Mouse (Mus musculus): Measurements from ENCODE around the gene Gm29427.

Gm29427 gene

DNA sequence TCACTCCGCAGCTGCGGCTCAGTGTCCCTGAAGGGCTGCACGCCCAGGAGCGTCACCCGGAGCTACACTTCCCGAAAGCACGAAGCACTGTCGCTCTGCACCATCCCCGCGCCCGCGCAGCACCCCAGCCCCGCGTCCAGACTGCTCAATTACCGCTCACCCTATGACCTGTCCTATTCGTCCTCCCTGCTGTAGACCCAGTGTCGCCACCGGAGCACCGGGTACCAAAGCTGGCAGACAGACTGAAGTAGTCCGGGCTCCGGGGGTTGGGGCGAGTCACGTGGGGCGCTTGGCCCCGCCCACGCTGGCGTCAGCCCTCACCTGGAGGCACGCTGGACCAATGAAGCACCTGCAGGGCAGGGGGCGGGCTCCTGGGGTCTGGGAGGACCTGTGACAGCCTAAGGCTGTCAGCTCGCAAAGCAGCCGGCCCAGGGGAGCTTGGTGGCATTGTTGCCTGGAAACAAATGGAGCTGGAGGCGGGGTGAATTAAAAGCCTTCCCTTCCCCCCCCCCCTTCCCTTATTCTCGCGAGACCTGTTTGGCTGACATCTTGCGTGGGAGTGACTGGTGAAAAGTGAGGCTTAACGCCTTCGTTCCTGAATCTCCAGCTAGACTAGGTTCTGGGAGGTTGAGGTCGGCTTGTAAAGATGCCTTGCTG lies at the start of gene Gm29427:
Gm29427 (minus strand) TSS at position 239 of the 657 bp plus-strand sequence.
- DNase-seq (ENCODE audit: extremely low read depth, low read depth) = peak; percentile 86

DNA sequence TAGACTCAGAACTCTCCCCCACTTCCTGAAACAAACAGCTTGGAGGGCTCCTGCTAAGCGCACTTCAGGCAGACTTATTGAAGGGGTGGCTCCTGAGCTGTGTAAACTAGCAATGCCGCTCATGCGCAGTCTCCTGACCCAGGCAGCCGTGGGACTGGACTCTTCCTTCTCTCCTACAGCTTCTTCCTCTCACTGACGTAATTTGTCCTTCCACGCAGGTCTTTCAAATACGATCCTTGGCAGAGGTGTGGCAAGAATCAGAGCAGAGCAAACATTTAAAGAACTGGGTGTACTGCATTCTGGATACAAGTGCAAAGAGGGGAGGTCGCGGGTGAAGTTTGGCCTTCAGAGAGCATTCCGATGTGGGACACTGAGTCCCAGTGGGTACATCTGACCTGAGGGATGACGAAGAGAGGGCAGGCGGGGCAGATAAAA lies 48.4 kb upstream of the Gm29427 start:
- no peak for DNase-seq (ENCODE audit: extremely low read depth, low read depth)

GRCm38 (mm10) chr1:130762045-130762760 lies 46.6 kb upstream of the Gm29427 start:
- DNase-seq (ENCODE audit: extremely low read depth, low read depth) = no peak

DNA sequence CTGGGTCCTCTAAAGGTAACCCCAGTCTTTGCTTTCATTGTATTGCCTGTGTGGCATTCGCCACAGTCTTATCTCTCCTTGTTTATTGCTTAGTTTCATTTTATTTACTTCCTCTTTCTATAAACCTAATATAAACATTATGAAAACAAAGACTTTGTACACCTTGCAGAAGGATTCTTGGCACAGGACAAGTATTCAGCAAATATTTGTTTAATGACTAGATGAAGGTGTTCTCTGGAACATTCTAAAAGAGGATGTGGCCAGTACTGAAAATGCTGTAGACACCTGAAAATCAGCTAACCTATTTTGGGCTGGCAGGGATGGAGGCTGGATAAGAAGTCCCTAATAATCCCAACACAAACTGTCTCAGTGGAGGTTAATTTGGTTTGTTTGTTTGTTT lies 46.0 kb upstream of the Gm29427 start:
- DNase-seq (ENCODE audit: extremely low read depth, low read depth) = no peak

GRCm38 (mm10) chr1:130759689-130760088 lies 44.1 kb upstream of the Gm29427 start:
- no peak for DNase-seq (ENCODE audit: extremely low read depth, low read depth)

GRCm38 (mm10) chr1:130746819-130747218 lies 31.2 kb upstream of the Gm29427 start:
- no peak for DNase-seq (ENCODE audit: extremely low read depth, low read depth)

GRCm38 (mm10) chr1:130745591-130745990 lies 30.0 kb upstream of the Gm29427 start:
- no peak for DNase-seq (ENCODE audit: extremely low read depth, low read depth)

DNA sequence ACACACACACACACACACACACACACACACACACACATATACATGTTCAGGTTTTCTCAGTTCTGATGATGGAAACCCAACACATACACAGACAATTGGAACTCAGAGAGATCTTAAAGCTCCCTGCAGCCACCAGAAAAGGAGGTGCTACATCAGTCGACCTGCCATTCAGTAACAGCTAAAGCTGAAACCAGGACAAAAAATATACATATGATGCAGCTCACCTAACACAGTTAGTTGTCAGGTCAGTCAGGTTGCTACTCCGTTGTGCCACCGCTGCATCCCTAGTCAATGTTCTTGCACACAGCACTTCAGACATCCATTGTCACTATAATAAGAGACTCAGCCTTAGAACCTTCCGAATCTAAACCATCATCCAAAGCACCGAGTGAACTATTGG lies 29.4 kb upstream of the Gm29427 start:
- DNase-seq (ENCODE audit: extremely low read depth, low read depth) = no peak

GRCm38 (mm10) chr1:130744217-130744616 lies 28.6 kb upstream of the Gm29427 start:
- no peak for DNase-seq (ENCODE audit: extremely low read depth, low read depth)

DNA sequence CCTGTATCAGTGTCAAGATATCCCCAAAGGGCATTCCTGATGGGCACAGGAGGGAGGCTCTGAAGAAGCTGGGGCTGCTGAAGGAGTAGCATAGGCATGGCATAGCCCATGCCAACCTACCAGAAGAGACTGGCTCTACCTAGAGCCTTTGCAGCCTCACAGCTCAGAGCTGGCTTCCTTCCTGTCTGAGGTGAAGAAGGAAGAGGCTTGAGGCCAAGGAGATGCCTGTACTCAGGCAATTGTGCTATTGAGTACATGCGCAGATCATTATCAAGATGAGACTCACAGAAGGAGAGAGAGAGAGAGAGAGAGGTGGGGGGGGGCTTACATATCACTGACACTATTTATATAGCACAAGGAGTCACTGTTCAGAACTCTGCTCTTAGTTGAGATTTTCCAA lies 28.2 kb upstream of the Gm29427 start:
- DNase-seq (ENCODE audit: extremely low read depth, low read depth) = no peak

DNA sequence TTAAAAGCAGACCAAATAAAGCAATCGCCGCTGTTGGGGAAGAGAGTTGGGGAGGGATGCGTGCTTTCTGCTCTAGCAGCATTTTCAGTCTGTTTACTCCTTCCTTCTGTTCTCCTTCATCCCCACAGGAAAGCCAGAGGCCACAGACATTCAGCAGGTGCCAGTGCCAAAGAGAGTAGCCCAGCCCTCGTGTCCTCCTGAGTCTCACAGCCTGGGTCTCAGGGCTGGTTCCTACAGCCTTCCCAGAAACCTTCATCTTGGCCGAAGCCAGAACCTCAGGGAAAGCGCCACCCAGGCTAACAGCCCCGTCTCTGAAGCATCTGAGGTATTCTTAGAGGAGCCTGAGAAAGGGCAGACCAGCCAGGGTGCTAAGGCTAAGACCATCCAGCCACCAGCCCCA lies 26.6 kb upstream of the Gm29427 start:
- no peak for DNase-seq (ENCODE audit: extremely low read depth, low read depth)

- peak; percentile 97 for DNase-seq (ENCODE audit: extremely low read depth, low read depth)
Observed at GRCm38 (mm10) chr1:130740781-130741720, 25.5 kb upstream of the Gm29427 start.

DNA sequence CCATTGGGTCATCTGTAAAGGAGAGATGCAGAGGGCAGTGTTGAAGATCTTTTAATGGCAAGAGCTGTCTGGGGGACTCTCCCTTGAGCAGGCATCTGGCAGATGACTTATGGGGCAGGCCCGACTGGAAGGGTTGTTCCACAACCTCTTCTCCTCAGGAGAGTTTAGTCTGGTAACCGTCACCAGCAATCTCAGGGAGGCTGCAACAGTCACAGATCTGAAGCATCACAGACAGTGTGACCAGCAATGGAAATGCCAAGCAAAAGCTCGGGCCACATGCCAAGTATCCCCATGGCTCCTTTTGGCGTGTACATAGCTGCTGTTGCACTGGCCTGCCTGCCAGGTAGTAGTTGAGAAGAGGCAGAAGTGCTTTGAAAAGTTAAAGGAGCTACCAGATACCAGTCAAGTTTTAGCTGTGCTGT lies 24.6 kb upstream of the Gm29427 start:
- DNase-seq (ENCODE audit: extremely low read depth, low read depth) = no peak

DNA sequence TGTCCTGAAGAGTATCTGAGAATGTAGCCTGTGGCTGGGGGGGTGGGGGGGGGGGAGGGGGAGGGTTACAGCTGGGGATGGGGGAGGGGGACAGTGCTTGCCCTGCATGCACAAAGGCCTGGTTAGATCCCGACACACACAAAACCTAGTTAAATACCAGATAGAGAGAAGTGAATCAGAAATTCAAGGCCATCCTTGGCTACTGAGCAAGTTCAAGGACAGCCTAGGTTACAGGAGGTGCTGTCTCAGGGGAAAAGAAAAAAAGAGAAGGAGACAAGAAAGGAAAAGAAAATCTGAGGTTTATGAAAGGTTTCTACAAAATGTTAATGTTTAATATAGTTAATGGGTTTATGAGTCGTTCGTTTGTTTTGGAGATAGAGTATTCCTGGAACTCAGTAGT lies 24.0 kb upstream of the Gm29427 start:
- no peak for DNase-seq (ENCODE audit: extremely low read depth, low read depth)

- no peak for DNase-seq (ENCODE audit: extremely low read depth, low read depth)
Observed at GRCm38 (mm10) chr1:130738551-130739106, 23.0 kb upstream of the Gm29427 start.

GRCm38 (mm10) chr1:130737916-130738315 lies 22.3 kb upstream of the Gm29427 start:
- DNase-seq (ENCODE audit: extremely low read depth, low read depth) = no peak

DNA sequence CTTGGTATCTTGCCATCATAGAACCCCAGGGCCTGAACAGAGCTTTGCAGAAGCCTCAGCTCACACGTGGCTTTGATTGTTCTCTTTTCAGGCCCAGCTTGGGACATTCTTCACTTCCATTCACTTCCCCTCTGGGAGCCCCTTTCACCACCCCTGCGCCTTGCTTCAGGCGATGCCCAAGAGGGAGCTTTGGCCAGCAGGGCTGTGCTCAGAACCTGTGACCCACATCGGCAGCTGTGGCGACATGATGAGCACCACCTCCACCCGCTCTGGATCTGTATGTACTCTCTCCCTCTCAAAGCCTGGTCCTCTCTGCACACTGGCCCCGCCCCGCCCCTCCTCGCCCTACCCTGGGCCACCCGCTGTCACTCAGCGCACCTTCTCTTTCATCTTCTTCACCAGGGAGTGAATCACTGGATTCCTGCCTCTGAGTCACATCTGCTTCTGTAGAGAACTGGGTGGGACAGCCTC lies 21.8 kb upstream of the Gm29427 start:
- DNase-seq (ENCODE audit: extremely low read depth, low read depth) = no peak

DNA sequence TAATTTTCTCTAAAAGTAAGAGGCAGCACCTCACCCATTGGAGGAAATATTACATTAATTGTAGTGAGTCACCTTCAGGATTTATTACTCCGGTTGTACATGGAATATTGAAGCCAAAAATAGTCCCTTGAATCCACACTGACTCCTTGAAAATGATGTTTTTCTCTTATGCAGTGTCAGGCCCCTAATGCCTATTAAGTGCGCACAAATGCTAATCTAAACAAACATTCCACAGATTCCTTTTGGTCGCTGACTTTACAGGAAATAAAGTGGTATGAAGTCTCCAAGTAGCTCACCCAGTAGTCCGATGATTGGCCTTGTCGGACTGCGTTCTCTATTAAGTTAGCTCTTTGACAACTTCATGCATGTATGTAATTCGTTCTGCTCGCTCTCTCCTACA lies 19.3 kb upstream of the Gm29427 start:
- no peak for DNase-seq (ENCODE audit: extremely low read depth, low read depth)

- DNase-seq (ENCODE audit: extremely low read depth, low read depth) = no peak
Observed at GRCm38 (mm10) chr1:130734452-130734851, 18.9 kb upstream of the Gm29427 start.

GRCm38 (mm10) chr1:130733671-130734070 lies 18.1 kb upstream of the Gm29427 start:
- DNase-seq (ENCODE audit: extremely low read depth, low read depth) = no peak

All from MEL-GATA-1-ER (cell line).